Mouse (Mus musculus): ENCODE measurements around the gene Ndufaf8.

- TF ChIP-seq CTCF (IDR thresholded peaks at IDR 0.05; ENCODE audit: low read depth, low read length) (no peak), GATA1 (IDR thresholded peaks at IDR 0.05; ENCODE audit: borderline replicate concordance, low read length) (no peak), POLR2AphosphoS5 (IDR thresholded peaks at IDR 0.05; ENCODE audit: insufficient replicate concordance, low read depth, low read length) (no peak), TAL1 (conservative IDR thresholded peaks at IDR 0.05; ENCODE audit: low read depth, low read length) (no peak), GATA2 (IDR thresholded peaks at IDR 0.05; ENCODE audit: borderline replicate concordance, low read depth, low read length) (no peak)
These were observed 46.5 kb upstream of the Ndufaf8 start for GRCm38 (mm10) chr11:120052274-120052673.
